Mouse (Mus musculus): ENCODE results near the gene Crygb. TPM values are rescaled to one million over a fixed set of nuclear protein-coding genes. Genes with fewer than 3 reads are reported as not detected.

Crygb gene
- polyA plus RNA-seq (2014; fragmentation: Illumina TruSeq; extraction: RNeasy Lipid Tissue Mini Kit (QIAGEN cat#74804); ENCODE audit: low read depth, low replicate concordance) = not detected

GRCm38 (mm10) chr1:65082188-65082587 is at the start of gene Crygb:
Gene Crygb (minus strand): TSS chr1:65082288.

GRCm38 (mm10) chr1:65122574-65123372 is 40.7 kb upstream of the Crygb start, which contains the start of gene D630023F18Rik:
Gene D630023F18Rik (minus strand): TSS chr1:65123214.

GRCm38 (mm10) chr1:65119438-65119837 is 37.4 kb upstream of the Crygb start, which contains the start of gene Gm28845:
Gene Gm28845 (minus strand): TSS chr1:65119558.

GRCm38 (mm10) chr1:65103273-65103672 is 21.2 kb upstream of the Crygb start, which contains the start of gene Cryga:
Gene Cryga (minus strand): TSS chr1:65103373.

GRCm38 (mm10) chr1:65073589-65073988 is 8.5 kb downstream of the Crygb start, which contains the start of gene Crygc:
Gene Crygc (minus strand): TSS chr1:65073689.

GRCm38 (mm10) chr1:65063352-65063751 is 18.7 kb downstream of the Crygb start, which contains the start of gene Crygd:
Gene Crygd (minus strand): TSS chr1:65063452.

GRCm38 (mm10) chr1:65050952-65051351 is 31.1 kb downstream of the Crygb start, which contains the start of gene Cryge:
Gene Cryge (minus strand): TSS chr1:65051149.

GRCm38 (mm10) chr1:65032641-65033040 is 49.4 kb downstream of the Crygb start, which contains the start of gene Akr1cl:
Gene Akr1cl (minus strand): TSS chr1:65032759.

Other genes with a start within 250 kb of the Crygb start
- 3.2 TPM for gene Plekhm3, start 125.5 kb downstream of the Crygb start, polyA plus RNA-seq (2014; fragmentation: Illumina TruSeq; extraction: RNeasy Lipid Tissue Mini Kit (QIAGEN cat#74804); ENCODE audit: low read depth, low replicate concordance)
- gene Akr1cl, start 49.5 kb downstream of the Crygb start, polyA plus RNA-seq (2014; fragmentation: Illumina TruSeq; extraction: RNeasy Lipid Tissue Mini Kit (QIAGEN cat#74804); ENCODE audit: low read depth, low replicate concordance) = not detected
- gene Cryge, start 31.1 kb downstream of the Crygb start, polyA plus RNA-seq (2014; fragmentation: Illumina TruSeq; extraction: RNeasy Lipid Tissue Mini Kit (QIAGEN cat#74804); ENCODE audit: low read depth, low replicate concordance) = not detected
- gene Crygd, start 18.8 kb downstream of the Crygb start, polyA plus RNA-seq (2014; fragmentation: Illumina TruSeq; extraction: RNeasy Lipid Tissue Mini Kit (QIAGEN cat#74804); ENCODE audit: low read depth, low replicate concordance) = not detected
- gene Crygc, start 8.6 kb downstream of the Crygb start, polyA plus RNA-seq (2014; fragmentation: Illumina TruSeq; extraction: RNeasy Lipid Tissue Mini Kit (QIAGEN cat#74804); ENCODE audit: low read depth, low replicate concordance) = not detected
- not detected for gene Cryga, start 21.1 kb upstream of the Crygb start, polyA plus RNA-seq (2014; fragmentation: Illumina TruSeq; extraction: RNeasy Lipid Tissue Mini Kit (QIAGEN cat#74804); ENCODE audit: low read depth, low replicate concordance)
- gene Gm28845, start 37.3 kb upstream of the Crygb start, polyA plus RNA-seq (2014; fragmentation: Illumina TruSeq; extraction: RNeasy Lipid Tissue Mini Kit (QIAGEN cat#74804); ENCODE audit: low read depth, low replicate concordance) = not detected
- gene D630023F18Rik, start 40.9 kb upstream of the Crygb start, polyA plus RNA-seq (2014; fragmentation: Illumina TruSeq; extraction: RNeasy Lipid Tissue Mini Kit (QIAGEN cat#74804); ENCODE audit: low read depth, low replicate concordance) = 0.91 TPM
- gene Idh1, start 104.2 kb upstream of the Crygb start, polyA plus RNA-seq (2014; fragmentation: Illumina TruSeq; extraction: RNeasy Lipid Tissue Mini Kit (QIAGEN cat#74804); ENCODE audit: low read depth, low replicate concordance) = 330 TPM
- gene Pikfyve, start 104.4 kb upstream of the Crygb start, polyA plus RNA-seq (2014; fragmentation: Illumina TruSeq; extraction: RNeasy Lipid Tissue Mini Kit (QIAGEN cat#74804); ENCODE audit: low read depth, low replicate concordance) = 21.1 TPM
- gene Pth2r, start 199.8 kb upstream of the Crygb start, polyA plus RNA-seq (2014; fragmentation: Illumina TruSeq; extraction: RNeasy Lipid Tissue Mini Kit (QIAGEN cat#74804); ENCODE audit: low read depth, low replicate concordance) = not detected

Data from sigmoid colon, adult 10 weeks (tissue).